Mouse (Mus musculus) monocyte, adult 5-6 weeks (primary cell): Measurements from ENCODE around the gene Gsdma2. TPM values are rescaled to one million over a fixed set of nuclear protein-coding genes. Genes with fewer than 3 reads are reported as not detected.
"Not testable (repeated sequence)": the region's sequence is repeated elsewhere in the genome, so short reads cannot be mapped to it uniquely, and the experiment has no call there.

Experiments used
- ATAC-seq: fragments of 153-309, 156-312 bp; replicated peaks from 2 replicates; pipeline ENCODE4 v1.8.0; 2017; ENCODE audit warnings: mild to moderate bottlenecking; ENCODE audit not compliant: low TSS enrichment, insufficient number of reproducible peaks, severe bottlenecking, poor library complexity, low FRiP score
- total RNA-seq: library from RNA; stranded (forward); fragments of 200-1000, 200-491, 200-594 nt; gene quantifications from 3 replicates; pipeline ENCODE4 v1.2.3, GENCODE M21; 2017

The Gsdma2 gene
- not detected in 3 replicates for total RNA-seq

GRCm38 (mm10) chr11:98646459-98646858 is at the start of gene Gsdma2:
Gene Gsdma2, plus strand, starts transcription at chr11:98646759.
- ATAC-seq: no peak

DNA sequence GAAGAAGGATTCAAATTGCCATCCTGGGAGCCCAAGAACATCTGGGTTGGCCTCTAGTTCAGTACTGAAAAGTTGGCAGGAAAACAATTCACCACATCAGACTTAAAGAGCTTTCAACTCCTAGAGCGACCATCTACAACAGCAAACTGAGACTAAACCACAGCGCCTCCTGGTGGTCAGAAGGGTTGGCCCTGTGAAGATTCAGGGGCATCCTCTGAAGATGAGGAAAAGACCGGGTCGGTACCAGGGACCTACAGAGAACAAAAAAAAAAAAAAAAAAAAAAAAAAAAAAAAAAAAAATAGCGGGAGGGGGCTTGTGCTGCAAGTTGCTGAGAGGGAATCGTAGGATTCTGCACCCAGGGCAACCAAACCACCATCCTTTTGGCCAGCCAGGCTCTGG is 49.2 kb upstream of the Gsdma2 start:
- ATAC-seq: peak; percentile 62

DNA sequence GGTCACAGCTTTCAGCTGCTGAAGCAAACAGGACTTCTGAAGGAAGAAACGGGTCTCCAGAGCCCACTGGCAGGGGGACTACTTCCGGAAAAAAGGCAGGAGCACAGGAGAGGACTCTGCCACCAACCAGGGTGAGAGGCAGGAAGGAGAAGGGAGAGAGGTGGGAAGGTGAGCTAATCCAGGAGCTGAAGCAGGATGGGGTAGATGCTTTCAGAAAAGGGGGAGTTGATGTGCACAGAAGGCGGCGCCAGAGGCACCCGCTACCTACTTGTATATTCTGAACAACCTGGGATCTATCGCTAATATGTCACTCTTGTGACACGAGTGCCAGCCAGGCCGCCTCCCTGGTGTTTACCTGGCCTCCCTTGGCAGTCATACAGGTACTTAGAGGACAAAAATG is 48.6 kb upstream of the Gsdma2 start, which contains the start of gene Lrrc3c:
TSS of gene Lrrc3c (plus strand) at position 301 of the 400 bp plus-strand sequence.
- ATAC-seq: no peak

GRCm38 (mm10) chr11:98598851-98599290 is 47.7 kb upstream of the Gsdma2 start:
- no peak for ATAC-seq

DNA sequence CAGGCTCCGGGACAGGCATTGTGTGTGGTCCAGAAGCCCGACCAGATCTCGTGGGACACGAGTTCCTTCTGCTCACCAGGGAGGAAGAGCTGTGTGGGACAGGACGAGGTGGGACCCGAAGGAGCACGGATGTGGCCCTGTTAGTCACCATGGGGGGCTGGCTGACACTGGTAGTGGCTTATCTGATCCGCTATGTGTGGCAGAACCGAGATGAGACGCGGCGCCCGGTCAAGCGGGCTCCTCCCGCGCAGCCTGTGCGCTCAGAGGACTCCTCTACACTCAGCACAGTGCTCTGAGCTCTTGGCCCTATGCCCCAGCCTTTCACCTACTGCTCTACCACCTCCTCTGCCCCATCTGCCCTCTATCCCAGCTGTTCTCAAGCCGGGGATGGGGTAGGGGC is 47.3 kb upstream of the Gsdma2 start:
- no peak for ATAC-seq

DNA sequence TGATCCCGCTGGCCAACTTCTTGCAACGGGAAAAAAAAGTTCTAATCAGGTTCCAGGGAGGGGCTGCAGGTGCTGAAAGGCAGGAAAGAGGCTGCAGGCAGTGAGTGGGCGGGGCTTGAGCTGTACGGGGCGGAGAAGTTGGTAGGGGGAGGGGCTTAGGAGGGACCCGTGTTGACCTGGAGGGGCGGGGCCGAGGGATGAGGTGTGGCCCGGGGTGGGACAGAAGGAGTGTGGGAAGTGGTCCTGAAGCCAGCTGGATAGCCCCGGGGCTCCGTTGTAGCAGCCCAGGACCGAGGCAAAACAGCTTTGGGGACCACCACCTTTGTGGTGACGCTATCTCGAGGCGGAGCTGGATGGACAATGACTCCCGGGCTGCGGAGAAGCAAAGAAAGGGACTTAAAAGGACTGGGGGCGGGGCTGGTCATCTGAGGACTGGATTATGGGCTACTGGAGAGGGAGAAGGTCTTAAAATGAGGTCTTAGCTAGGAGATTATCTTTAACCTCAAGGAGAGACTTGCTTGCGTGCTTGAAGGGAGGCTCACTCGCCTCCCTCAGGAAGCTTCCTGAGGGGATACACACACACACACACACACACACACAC is 44.4 kb upstream of the Gsdma2 start:
- no peak for ATAC-seq

DNA sequence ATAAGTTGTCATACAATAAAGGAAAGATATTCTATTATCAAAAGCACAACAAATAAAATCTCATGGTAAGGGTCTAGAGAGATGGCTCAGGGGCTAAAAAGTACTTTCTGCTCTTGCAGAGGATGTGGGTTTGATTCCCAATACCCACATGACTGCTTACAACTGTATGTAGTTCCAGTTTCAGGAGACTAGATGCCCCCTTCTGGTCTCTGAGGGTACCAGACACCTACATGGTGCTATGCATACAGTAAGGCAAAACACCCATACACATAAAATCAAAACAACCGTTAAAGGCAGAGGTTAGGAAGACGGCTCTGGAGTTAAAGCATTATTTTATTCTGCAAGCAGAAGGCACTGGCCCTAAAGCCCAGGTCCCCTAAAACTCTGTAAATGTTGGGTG is 42.6 kb upstream of the Gsdma2 start:
- ATAC-seq: no peak

DNA sequence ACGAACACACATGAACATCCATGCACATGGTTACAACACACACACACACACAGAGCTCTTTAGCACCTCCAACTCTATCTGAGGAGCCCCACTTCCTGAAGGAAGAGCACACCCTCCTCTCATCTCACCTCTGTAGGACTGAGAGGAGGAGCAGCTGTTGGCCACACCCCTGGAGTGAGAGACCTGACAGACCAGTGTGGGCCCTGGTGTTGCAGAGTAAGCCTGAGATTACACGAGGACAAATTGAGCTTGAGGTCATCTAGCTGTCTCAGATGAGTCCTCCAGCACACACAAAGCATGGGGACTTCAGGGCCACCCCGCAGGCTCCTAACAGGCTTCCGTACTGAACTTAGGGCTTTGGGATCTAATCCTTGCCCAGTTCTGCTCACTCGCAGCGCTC is 41.6 kb upstream of the Gsdma2 start:
- ATAC-seq: not testable (repeated sequence)

- peak; percentile 93 for ATAC-seq
Observed at GRCm38 (mm10) chr11:98606763-98607162, 39.8 kb upstream of the Gsdma2 start.

- no peak for ATAC-seq
Observed at GRCm38 (mm10) chr11:98620791-98621190, 25.8 kb upstream of the Gsdma2 start.

DNA sequence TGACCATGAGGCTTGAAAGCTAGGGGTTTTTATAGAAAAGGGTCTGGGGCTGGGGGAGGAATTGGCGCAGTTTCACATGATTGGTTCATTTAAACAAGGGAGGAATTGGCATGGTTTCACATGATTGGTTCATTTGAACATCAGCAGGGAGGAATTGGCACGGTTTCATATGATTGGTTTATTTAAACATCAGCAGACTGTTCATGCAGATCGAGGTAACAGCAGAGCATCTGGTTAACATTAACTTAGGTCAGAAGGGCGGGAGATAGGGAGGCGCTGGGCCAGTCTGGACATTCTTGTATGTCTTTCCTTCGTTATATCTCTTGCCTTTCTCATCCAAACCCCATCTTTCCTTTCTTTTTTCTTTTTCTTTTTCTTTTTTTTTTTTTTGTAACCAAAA is 22.6 kb upstream of the Gsdma2 start:
- not testable (repeated sequence) for ATAC-seq

- not testable (repeated sequence) for ATAC-seq
Observed at GRCm38 (mm10) chr11:98624381-98624780, 22.2 kb upstream of the Gsdma2 start.

DNA sequence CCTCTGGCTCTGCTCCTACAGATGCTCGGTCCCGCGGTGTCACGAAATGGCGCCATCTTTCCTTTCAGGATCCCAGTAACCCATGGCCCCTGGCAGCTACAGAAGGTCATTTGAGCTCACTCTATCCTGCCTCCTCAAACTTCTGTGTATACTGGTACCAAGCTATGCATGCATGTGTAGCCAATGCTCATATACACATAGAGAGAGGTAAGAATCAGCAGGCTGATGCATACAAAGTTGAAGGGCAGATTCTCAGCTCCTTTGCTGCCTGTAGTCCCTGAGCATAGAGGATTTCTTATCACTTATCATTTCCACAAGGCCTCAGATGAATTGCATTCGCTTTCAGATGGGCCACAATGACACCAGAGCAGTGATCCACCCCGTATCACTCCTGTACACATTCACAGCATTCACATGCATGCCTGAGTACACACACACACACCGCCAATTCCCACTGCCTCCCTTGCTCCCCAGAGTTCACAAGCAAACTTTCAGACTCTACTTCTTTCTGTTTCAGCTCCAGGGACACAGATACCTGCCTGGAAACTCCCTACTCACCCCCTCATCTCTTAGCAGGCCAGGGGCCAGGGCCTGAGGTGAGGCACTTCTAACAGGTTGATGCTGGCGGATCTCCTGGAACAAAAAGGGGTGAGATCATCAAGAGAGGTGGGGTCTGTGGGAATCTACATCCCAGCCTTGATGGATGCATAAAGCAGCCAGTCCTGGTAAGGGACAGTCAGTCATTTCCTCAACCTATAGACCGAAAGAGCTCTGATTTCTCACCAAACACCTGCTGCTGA is 20.7 kb upstream of the Gsdma2 start, which contains the start of the genes Gm12355 and Gsdma3:
TSS of gene Gm12355 (minus strand) at position 51 of the 800 bp plus-strand sequence.
TSS of gene Gsdma3 (plus strand) at position 750 of the 800 bp plus-strand sequence.
- ATAC-seq: no peak

DNA sequence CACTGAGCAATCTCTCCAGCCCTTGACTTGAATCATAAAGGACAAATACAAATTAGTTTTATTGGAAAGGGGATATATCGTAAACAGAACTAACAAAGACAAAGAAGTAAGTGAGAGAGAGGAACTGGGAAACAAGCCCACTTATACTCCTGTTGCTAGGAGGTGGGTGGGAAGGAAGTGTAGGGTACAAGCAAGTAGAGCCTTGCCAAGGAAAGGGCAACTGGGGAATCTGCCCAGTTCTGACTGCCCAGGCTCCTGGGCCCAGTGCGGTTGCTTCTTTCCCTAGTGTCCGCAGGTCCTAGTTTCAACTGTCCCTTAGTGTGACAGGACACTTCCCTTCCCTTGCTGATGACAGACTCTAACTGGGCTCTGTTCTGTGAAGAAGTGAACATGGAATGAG is 17.9 kb upstream of the Gsdma2 start:
- no peak for ATAC-seq

DNA sequence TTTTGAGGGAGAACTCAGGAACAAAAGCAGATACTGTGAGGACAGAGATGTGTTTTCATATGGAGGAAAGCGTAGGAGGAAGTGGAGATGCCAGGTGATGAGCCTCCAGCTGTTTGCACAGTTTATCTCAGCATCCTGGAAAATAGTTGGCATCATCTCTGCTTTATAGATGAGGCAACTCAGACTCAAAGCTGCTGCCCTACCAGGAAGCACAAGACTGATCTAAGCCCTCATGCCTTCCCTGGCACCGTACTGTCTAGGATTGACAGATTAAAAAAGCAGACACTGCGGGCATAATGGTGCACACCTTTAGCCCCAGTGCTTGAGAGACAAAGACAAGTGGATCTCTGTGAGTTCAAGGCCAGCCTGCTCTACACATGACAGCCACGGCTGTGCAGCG is 15.9 kb upstream of the Gsdma2 start:
- ATAC-seq: no peak

GRCm38 (mm10) chr11:98635312-98635970 is 11.1 kb upstream of the Gsdma2 start:
- ATAC-seq: peak; percentile 97

DNA sequence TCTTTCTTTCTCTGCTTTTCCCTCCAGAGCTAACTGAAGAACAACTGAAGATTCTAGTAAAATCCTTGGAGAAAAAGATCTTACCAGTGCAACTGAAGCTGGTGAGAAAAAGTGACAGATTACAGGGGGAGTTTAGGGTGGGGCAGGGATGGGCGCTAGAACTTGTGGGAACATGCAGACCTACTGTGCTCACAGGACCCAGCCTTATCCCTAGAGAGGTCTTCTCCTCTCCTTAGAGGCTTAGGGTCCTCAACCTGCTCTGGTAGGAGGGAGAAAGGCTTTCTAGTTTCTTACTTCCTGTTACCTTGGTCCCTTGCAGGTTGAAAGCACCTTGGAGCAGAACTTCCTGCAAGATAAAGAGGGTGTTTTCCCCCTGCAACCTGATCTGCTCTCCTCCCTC is 9.1 kb upstream of the Gsdma2 start:
- no peak for ATAC-seq

DNA sequence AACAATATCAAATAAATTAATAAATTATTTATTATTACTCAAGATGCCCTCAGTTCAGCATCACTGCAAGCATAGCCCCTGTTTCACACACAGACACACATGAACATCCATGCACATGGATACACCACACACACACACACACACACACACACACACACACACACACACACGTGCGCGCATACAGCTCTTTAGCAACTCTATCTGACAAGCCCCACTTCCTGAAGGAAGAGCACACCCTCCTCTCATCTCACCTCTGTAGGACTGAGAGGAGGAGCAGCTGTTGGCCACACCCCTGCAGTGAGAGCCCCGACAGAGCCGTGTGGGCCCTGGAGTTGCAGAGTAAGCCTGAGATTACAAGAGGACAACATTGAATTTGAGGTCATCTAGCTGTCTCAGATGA is 6.5 kb upstream of the Gsdma2 start:
- ATAC-seq: no peak

- no peak for ATAC-seq
Observed at GRCm38 (mm10) chr11:98644757-98645156, 1.8 kb upstream of the Gsdma2 start.
